Mouse (Mus musculus) erythroblast, embryonic 14.5 days (primary cell): ENCODE data around the gene Cyp2c70.
"Not testable (repeated sequence)": the region's sequence is repeated elsewhere in the genome, so short reads cannot be mapped to it uniquely, and the experiment has no call there.

Experiments used
- GATA1 ChIP-seq: IDR thresholded peaks from 2 replicates; pipeline ENCODE4 v1.6.1; 2012; ENCODE audit warnings: low read length, inconsistent platforms, mixed read lengths
- TAL1 ChIP-seq: IDR thresholded peaks from 3 replicates; pipeline ENCODE4 v1.6.1; 2012; ENCODE audit warnings: low read length, inconsistent platforms, mixed read lengths

DNA sequence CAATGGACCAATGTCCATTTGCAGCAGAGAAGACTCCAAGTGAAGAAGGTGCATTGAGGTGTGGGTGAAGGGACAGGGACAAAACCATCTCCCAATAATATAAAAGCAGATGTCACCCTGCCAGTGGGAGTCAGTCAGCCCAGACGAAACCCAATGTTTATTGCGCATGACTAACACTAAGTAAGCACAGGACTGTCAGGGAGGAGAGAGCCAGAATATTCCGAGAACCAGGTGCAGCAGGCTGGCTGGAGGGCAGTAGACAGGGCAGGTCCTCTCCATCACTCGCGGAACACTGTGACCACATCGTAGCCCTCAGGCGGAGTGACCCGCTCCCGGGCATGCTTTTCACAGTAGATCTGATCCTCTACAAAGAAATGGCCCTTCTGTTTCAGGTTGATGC lies 35.2 kb upstream of the Cyp2c70 start:
- TF ChIP-seq GATA1, TAL1: not testable (repeated sequence)
